Mouse (Mus musculus) brain, adult 2 months (tissue): ENCODE data around the gene Gcn1l1.

Source experiments
- DNase-seq: peaks from one replicate; pipeline ENCODE4 v3.0.0; 2011; ENCODE audit warnings: low read depth, low spot score

Gcn1l1 gene

DNA sequence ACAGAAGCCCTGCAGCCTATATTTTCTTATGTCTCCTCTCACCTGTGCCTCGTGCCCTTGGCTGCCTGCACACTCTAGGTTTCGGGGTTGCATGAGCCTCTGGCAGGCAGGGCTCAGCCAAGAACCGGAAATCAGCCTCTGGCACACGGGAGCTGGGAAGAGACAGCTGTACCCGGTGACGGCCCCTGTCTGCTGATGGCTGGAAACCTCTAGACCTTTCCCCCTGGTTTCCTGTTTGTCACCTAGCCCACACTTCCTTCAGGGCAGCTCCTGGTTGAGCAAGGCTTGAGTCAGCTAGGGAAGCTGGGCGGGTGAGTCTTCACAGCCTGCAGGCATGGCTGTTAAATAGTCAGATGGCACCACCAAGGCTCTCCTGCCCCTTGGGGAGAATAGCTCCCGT is 30.2 kb upstream of the Gcn1l1 start:
- no peak for DNase-seq

DNA sequence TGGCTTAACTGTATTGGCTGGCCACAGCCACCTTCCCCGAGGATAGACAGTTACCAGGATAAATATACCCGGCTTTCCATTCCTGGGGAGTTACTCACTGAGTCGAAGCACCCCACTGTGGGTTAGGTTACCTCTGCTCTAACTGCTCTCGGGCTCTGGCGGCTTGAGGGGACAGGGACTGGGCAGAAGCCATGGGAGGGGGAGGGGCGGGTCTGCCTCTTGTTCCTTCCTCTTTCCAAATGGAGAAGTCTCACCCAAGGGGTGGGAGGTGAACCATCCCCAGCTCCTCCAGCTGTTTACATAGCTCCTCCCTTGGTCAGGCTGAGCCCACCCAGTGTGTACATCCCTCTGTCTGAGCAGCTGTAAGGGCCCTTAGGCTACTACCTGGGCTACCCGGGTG is 29.4 kb upstream of the Gcn1l1 start:
- DNase-seq = no peak

DNA sequence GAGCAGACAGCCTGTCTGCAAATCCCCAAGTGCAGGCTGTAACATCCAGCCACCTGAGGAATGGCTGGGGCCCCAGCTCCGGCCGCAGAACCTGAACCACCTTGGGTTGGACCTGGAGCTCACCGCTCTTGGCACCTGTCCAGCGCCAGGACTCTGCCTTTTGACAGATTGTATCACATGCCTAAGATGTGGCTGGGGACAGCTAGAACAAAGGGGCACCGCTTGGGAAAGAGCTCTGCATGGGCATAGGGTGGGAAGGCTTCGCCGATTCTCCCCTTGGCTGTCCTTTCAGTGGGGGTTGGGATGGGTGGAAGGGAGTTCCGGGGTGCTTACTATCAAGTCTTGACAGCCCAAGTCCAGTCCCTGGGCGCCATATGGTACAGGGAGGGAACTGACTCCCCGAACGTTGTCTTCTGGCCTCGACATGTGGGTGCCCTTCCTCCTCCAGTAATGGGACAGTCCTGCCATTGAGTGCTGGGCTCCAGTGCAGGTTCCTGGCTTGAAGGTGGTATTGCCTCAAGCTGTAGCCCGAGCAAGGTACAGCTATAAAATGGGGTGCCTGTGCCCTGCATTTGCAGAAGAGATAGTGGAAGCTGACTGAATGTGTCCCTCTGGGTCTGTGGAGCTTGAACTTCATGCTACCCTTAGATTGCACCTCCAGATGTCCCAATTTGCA is 26.9 kb upstream of the Gcn1l1 start:
- DNase-seq = no peak

DNA sequence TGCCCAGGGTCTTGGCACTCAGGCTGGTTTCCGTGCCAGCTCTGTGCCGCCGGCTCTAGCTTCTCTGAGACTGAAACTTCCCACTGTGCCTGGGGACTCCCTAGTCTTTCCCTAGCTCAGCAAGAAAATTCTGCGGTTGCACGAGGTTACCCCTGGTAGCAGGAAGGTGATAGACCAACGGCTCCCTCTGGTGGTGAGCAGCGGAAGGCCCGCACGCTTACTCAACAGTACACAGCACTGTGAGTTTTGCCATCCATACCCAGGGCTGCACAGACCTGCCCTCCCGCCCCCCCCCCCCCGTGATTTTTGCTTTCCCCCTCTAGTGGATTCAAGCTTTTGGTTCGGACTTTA is 26.4 kb upstream of the Gcn1l1 start:
- DNase-seq = peak; percentile 95

DNA sequence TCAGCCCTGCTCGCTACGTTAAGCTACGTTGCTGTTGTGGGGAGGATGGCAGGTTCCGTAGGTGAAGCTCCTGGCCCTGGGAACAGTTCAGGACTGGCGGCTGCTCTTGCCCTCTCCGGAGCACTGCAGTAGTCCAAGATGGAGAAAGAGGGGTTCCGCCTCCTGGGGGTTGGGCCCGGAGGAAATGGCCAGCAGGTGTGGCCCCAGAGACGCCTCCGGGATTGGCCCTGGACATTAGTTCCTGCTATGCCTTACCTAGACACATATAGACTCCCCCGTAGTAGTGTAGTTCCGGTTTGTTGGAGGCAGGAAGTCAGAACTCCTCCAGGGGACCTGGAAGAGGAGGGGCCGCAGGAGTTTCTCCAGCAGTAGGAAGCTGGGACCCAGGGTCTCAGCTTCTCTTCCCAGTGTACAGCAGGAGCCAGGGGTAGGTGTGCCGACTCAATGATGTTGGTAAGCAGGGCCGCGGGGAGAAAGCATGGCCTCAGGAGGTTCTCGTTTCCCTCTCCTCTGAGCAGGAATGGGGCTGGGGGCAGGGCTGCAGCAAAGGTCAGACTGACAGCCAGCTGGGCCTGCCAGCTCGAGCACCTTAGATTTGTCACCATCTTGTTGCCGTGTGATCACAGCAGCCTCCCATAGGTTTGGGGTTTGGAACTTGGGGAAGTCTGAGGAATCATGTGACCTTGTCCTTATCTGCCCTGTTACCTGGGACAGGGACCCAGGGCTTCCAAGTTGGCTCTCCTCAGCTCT is 22.2 kb upstream of the Gcn1l1 start:
- DNase-seq = no peak

DNA sequence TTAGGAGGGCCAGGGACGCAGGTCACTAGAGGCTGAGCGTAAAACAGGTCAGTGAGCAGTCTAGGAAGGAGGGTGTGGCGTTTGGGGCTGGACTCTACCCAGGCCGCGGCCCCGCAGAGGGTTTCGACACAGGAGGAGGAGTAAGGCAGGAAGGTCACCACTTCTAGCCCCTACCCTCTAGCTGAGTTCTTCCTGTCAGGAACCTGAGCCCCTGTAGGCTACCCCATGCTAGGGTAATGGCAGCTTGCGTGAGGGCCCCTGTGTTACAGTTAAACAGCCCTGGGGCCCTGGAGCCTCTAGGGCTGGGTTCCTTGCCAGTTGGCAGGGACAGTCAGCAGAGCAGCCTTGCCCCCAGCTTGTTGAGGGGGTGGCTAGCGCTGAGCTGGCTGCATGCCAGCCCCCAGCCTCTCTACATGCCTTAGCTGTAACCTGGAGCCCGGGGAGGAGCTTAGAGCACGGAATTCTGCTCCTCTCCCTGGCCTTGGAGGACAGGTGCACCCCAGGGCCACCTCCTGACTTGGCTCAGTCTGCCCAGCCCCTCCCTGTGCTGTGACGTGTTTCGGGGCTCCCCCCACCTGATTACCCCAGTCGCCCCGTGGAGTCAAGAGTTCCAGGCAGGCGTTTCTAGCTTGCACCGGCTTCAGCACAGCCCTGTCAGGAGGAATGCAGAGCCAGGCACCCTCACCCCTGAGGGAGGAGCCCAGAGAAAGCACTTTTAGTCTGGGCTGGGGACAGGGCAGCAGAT is 21.4 kb upstream of the Gcn1l1 start:
- peak; percentile 95 for DNase-seq

DNA sequence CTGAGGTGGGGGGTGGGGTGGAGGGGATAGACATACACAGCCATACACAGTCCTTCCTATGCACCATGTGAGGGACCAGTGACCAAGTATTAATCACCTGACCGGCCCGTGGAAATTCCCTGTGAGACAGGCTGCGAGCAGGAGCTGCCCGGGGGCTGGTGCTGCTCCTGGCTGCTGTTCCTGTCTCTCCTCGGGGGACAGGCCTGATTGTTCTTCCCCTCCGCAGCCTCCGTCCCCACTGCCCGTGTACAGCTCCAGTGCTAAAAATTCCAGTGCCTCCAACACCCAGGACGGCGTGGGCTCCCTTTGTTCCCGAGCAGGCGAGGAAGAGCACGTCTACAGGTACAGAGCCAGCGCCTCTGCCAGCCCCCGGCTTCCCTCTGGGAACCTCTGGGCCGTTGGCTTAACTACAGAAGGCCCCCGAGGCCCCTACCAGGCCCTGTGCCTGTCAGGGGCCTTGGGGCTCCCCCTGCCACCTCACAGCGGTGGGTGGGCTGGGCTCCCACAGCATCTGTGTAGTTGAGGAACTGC is 20.3 kb upstream of the Gcn1l1 start:
- peak; percentile 27 for DNase-seq

DNA sequence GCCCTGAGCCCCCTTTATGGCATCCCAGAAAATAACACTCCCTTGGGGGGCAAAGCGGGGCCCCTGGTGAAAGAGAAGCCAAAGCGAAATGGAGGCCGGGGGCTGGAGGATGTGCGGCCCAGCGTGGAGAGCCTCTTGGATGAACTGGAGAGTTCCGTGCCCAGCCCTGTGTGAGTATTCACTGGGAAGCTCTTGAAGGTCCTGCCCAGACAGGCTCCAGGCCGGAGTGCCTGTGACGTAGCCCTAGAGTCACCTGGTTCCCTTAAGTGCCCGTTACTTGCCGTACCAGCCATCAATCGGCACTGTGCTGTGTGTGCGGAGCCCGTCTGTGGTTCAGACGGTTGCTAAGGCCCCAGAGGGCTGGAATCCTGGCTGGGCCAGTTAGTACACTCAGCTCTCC is 19.4 kb upstream of the Gcn1l1 start:
- DNase-seq = no peak

DNA sequence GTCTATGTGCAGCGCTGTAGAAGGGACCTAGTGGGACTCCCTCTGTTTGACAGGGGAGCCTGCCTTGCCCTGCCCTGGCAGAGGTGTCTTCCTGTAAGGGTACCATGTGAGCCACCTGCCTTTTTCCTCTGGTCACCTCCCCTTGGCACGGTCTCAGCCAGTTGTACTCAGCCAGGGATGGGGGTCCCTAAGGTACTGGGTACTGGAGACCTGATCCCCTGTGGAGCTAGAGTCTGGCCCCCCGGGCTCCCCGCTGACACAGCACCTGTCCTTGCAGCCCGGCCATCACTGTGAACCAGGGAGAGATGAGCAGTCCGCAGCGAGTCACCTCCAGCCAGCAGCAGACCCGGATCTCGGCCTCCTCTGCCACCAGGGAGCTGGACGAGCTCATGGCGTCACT is 18.5 kb upstream of the Gcn1l1 start:
- DNase-seq = no peak

DNA sequence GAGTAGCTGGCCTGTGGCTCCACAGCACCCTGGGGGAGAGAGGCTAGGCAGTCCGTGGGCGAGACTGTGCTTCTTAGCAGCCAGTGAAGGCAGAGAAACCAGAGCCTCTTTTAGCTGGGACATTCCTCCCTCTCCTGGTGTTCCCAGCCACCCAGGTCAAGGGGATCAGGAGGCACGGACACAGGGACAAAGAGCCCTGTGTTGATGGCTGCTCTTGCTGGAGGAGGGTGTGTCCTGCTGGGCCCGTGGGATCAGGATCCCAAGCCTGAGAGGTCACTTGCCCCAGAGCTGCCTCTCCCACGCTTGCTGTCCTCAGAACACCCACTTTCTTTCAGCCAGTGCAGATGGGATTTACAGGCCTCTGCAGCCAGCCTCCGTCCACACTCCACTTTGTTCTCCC is 18.0 kb upstream of the Gcn1l1 start:
- DNase-seq = no peak

DNA sequence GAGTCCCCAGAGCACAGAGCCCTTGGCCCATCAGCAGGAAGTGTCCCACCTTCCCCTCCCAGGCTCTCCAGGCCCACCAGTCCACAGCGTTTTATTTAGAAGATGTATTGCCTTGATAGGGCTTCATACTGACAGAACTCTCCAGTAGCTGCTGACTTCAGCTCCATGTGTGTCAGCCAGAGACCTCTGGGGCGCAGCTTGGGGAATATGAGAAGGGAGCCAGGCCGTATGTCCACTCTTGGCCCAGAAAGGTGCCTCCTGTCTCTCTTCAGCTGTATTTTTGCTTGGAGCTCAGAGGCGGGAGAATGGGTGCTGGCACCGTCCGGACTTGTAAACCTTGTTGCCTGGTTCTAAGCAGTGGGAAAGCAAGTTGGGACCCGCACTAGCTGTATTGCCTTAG is 17.6 kb upstream of the Gcn1l1 start:
- DNase-seq = peak; percentile 83

DNA sequence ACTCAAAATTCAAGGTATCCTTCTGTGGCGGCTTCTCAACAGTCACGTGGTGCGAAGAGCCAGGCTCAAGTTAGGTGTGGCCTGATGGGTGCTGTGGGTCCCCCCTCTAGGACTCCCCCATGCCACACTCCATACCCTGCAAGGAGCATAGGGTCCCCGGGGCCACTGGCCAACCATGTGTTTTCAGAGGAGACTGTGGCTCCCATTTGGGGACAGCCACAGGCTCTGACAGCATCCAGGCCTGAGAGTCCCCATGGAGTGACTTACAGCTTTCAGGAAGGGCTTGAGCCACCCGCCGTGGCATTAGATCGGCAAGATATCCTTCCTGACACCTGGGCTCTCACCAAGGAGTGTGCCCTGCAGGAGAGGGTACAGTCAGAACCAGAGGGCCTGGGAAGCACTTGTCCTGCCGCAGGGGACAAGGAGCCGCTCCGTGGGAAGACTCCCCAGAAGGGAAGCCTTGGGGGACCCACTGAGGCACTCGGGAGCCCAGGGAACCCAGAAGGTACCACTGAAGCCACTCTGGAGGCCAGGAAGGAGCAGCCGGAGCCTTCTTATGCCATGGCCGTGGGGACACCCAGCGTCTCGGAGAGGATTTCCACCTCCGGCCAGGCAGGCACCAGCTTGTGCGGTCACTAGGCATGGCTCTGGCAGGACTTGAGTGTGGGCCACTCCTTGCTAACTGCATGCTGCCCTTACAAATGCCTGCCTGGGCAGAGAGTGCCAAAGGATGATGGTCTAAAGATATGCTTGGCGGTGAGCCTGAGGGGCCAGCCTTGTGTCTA is 16.4 kb upstream of the Gcn1l1 start:
- peak; percentile 43 for DNase-seq

DNA sequence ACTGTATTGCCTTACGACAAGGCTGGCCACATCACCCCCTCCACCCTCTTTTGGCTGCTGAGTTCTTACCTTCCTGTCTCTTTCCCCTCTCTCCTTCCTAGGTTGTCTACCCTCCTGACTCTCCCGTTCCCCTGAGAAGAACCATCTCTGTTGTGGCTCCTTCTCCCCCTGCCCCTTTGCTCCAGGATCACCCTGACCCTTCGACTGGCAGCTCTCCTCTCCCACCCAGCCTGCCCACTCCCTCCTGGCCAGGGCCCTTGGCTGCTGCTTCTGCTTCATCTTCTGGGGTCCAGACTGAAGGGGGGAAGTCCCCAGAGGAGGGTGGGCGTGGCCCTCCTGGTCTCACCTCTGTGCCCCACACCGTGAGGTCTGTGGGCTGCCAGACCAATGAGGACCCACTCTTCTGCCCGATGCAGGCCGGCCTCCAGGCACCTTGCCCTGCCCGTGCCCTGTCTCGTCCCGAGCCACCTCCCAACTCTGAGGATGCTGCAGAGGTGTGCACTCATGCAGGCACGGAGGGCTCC is 14.5 kb upstream of the Gcn1l1 start:
- DNase-seq = no peak

DNA sequence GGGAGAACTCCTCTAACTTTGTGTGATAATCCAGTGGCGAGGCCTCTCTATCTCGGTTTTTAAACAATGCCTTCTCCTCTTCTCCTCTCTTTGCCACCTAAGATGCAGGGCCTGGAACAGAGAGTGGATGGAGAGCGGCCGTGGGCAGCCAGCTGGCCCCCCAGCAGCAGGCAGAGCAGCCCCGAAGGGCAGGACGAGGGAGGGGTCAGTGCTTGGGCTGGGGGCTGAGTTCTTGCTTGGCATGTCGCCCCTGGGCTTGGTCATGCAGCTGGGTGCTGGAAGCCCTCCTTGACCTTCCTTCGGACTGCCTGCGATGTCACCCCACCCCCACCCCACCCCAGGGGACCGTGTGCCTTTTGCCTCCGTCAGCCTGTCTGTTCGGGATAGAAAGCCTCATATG is 13.7 kb upstream of the Gcn1l1 start:
- no peak for DNase-seq

DNA sequence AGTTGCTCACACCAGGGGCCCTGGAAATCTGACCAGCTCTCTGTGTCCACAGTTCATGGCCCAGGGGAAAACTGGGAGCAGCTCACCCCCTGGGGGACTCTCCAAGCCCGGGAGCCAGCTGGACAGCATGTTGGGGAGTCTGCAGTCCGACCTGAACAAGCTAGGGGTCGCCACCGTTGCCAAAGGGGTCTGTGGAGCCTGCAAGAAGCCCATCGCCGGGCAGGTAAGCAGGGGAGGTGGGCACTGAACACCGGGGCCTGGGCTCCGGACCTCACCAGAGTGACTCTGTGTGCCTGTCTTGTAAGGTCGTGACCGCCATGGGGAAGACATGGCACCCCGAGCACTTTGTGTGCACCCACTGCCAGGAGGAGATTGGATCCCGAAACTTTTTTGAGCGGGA is 13.3 kb upstream of the Gcn1l1 start:
- DNase-seq = no peak

DNA sequence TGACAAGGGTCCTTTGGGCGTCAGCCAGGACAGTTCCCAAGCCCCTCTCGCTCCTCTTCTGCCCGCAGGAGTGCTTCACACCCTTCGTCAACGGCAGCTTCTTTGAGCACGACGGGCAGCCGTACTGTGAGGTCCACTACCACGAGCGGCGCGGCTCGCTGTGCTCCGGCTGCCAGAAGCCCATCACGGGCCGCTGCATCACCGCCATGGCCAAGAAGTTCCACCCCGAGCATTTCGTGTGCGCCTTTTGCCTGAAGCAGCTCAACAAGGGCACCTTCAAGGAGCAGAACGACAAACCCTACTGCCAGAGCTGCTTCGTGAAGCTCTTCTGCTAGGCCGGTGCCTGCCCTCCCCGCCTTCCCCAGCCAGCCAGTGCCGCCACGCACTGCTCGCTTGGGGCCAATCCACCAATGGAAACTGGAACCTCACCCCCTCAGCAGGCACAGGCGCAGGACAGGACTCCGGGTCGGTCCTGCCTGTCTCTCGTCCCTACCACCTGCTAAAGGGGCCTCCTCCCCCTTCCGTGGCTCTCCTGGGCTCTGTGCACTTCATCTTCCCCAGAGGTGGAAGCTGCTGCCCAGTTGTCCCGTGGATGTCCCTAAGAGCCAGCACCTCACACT is 11.1 kb upstream of the Gcn1l1 start:
- no peak for DNase-seq

DNA sequence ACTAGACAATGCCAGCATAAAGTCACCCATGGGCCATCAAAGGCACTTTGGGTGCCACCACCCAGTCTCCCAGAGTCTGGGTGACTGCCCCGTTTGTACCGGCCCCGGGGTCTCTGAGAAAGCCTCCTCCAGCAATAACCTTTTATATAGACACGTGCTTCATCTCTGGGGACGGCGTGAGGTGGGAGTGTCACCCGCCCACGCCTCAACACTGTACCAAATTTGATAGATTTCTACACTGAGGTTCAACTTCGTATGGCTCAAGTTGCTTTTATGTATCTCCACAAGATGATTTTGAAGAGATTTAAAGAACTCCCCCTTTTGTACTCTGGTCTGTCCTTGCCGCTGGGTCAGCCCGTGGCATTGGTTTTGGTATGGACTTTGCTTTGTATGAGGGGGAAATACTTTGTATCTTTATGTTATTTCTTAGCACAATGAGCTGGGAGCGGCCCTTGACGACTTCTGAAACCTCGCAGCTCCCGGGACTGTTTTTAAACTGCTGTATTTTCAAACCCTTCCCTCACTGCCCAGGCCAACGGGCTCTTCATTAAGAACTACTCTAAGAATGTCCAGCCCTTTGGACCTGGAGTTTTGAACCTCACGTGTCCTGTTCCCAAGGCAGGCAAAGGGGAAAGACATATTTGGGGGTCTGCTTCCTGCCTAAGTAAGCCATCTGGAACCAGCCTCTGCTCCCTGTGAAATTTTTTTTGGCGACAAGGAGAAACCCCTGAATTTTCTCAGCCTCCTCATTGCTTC is 10.3 kb upstream of the Gcn1l1 start:
- DNase-seq = no peak

DNA sequence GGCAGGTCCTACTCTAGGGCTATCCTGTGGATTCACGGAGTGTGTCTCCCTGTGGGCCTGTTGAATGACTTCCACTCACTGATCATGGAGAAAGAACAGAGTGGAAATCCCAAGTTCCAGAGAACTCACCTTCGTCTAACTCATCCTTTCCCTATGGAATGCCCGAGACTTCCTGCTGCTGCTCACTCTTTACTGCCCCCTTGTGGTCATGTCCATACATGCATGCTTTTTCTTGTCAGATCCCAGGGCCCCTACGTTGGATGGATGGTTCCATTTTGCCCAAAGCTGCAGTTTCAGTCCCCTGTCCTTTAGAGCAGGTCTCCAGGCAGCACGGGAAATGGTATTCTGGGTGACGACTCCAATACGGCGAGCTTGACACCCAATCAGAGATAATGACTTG is 8.8 kb upstream of the Gcn1l1 start:
- peak; percentile 91 for DNase-seq

DNA sequence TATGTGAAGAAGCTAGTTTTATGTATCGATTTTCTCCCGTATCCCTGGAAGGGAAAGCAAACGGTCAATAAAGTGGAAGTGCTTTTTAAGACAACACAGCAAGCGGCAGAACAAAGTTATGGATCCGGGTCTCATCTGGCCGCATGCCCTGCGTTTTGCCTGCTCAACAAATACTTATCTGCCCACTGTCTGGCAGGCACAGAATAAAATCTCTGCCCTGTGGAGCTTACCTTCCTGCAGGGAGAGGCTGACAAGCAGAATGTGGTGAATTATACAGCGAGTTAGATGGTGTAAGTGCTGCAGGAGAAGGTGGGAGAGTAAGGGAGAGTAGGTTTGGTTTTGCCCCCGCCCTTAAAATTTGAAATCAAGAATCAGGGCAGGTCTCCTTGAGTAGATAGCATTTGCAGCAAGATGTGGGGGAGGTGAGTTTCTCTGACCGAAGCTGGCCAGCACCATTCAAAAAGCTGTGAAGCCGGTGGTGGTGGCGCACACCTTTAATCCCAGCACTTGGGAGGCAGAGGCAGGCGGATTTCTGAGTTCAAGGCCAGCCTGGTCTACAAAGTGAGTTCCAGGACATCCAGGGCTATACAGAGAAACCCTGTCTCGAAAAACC is 6.8 kb upstream of the Gcn1l1 start:
- DNase-seq = no peak
